Mouse (Mus musculus): ENCODE results near the gene Obox8. TPM values are rescaled to one million over a fixed set of nuclear protein-coding genes. Genes with fewer than 3 reads are reported as not detected.

Obox8 gene
- not detected in 2 replicates for polyA plus RNA-seq (2015; fragmentation: Nextera tagmentation; extraction: Ambion mirVana)

- no peaks in the 10 kb centered on the region for H3K4me1 ChIP-seq (ENCODE audit: insufficient read depth, low read depth, low read length)
- TF ChIP-seq EP300 (IDR thresholded peaks at IDR 0.05) (no peak), CTCF (IDR thresholded peaks at IDR 0.05) (no peak)
- no peak within 1 kb of the TSS for H3K9ac ChIP-seq (replicated peaks; ENCODE audit: low read depth)
- WGBS, result 87% methylated on average over 2 of the region's 2 CpGs
- H3K4me3 ChIP-seq (ENCODE audit: low read depth, low read length), result no peak within 1 kb of the TSS
- H3K27ac ChIP-seq (ENCODE audit: low read length), result no peak within 1 kb of the TSS
- no peaks in the 10 kb centered on the region for H3K27me3 ChIP-seq (replicated peaks; ENCODE audit: insufficient read depth, low read length)
- ATAC-seq (no peak), DNase-seq (ENCODE audit: low spot score) (no peak)
- no peak within 1 kb of the TSS for H3K4me2 ChIP-seq (replicated peaks; ENCODE audit: low read depth, low read length)
- H3K9me3 ChIP-seq (ENCODE audit: low read length), result peaks cover 3% of the 10 kb centered on the region; the same call in 1 of the 2 replicates
- H3K36me3 ChIP-seq (ENCODE audit: insufficient read depth, low read length), result no peaks in the 10 kb centered on the region
Measured at GRCm38 (mm10) chr7:14333457-14333856, at the start of gene Obox8. Obox8 (minus strand) TSS chr7:14333557.

DNA sequence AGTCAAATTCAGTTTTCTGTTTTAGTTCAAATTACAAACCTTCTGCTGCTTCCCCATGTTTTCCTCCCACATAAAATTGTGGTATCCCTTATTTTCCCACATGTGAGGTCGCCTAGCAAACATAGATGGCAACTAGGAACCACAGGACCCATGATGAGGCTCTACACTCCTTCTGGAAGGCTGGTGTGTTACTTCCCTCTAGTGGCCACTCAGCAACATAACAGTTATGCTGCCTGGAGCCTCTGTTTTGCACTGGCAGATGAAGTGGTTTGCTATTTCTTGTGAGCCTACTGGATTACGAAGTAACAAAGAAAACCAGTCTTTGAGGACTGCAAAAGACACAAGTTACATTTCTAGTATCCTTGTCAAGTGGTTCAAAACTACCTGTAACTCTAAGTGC is 16.1 kb downstream of the Obox8 start:
- Histone ChIP-seq H3K4me2 (replicated peaks; ENCODE audit: low read depth, low read length) (no peak overlapping the region), H3K4me1 (ENCODE audit: insufficient read depth, low read depth, low read length) (no peaks in the 10 kb centered on the region), H3K9ac (replicated peaks; ENCODE audit: low read depth) (no peak overlapping the region), H3K4me3 (ENCODE audit: low read depth, low read length) (no peak overlapping the region), H3K36me3 (ENCODE audit: insufficient read depth, low read length) (no peaks in the 10 kb centered on the region), H3K27ac (ENCODE audit: low read length) (no peak overlapping the region), H3K27me3 (replicated peaks; ENCODE audit: insufficient read depth, low read length) (no peaks in the 10 kb centered on the region), H3K9me3 (ENCODE audit: low read length) (no peaks in the 10 kb centered on the region; the same call in 1 of the 2 replicates)
- peak; percentile 62 for TF ChIP-seq CTCF (IDR thresholded peaks at IDR 0.05)
- TF ChIP-seq EP300 (IDR thresholded peaks at IDR 0.05), result no peak
- peak; percentile 4 for DNase-seq (ENCODE audit: low spot score)
- 18% methylated on average over 2 of the region's 2 CpGs for whole genome bisulfite sequencing
- ATAC-seq, result no peak

DNA sequence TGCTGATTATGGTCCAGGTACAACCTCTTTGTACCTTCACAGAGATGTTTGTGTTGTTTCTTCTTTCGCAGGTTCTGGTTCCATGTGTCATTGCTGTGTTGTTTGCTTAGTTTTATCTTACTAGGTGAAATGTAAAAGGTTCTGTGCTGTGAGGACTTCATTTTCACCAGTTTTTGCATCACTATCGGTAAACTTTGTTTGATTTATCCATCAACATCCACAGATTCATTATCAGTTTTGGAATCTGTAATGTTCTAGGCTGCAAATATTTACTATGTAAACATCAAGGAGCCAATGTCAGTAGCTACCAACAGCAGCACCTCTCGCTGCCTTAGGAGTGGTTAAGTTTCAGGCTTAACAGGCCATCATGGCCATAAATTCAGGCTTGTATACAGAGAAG is 24.7 kb downstream of the Obox8 start:
- no peak for ATAC-seq
- Histone ChIP-seq H3K4me1 (ENCODE audit: insufficient read depth, low read depth, low read length) (no peaks in the 10 kb centered on the region), H3K4me2 (replicated peaks; ENCODE audit: low read depth, low read length) (no peak overlapping the region), H3K9ac (replicated peaks; ENCODE audit: low read depth) (no peak overlapping the region), H3K27me3 (replicated peaks; ENCODE audit: insufficient read depth, low read length) (no peaks in the 10 kb centered on the region), H3K27ac (ENCODE audit: low read length) (no peak overlapping the region), H3K4me3 (ENCODE audit: low read depth, low read length) (no peak overlapping the region), H3K36me3 (ENCODE audit: insufficient read depth, low read length) (no peaks in the 10 kb centered on the region), H3K9me3 (ENCODE audit: low read length) (no peaks in the 10 kb centered on the region)
- WGBS, result 47% methylated on average over 3 of the region's 3 CpGs
- DNase-seq (ENCODE audit: low spot score), result no peak
- TF ChIP-seq CTCF (IDR thresholded peaks at IDR 0.05), result no peak
- no peak for TF ChIP-seq EP300 (IDR thresholded peaks at IDR 0.05)

- Histone ChIP-seq H3K4me3 (ENCODE audit: low read depth, low read length) (no peak overlapping the region), H3K9me3 (ENCODE audit: low read length) (no peaks in the 10 kb centered on the region), H3K4me2 (replicated peaks; ENCODE audit: low read depth, low read length) (no peak overlapping the region), H3K27me3 (replicated peaks; ENCODE audit: insufficient read depth, low read length) (no peaks in the 10 kb centered on the region), H3K4me1 (ENCODE audit: insufficient read depth, low read depth, low read length) (no peaks in the 10 kb centered on the region), H3K36me3 (ENCODE audit: insufficient read depth, low read length) (no peaks in the 10 kb centered on the region), H3K27ac (ENCODE audit: low read length) (no peak overlapping the region), H3K9ac (replicated peaks; ENCODE audit: low read depth) (no peak overlapping the region)
- 72% methylated on average over 6 of the region's 6 CpGs for WGBS
- no peak for ATAC-seq
- no peak for DNase-seq (ENCODE audit: low spot score)
- TF ChIP-seq CTCF (IDR thresholded peaks at IDR 0.05) (no peak), EP300 (IDR thresholded peaks at IDR 0.05) (no peak)
Measured at GRCm38 (mm10) chr7:14307571-14307970, 25.8 kb downstream of the Obox8 start.

Other genes with a start within 250 kb of the Obox8 start
- gene Sult2a3, start 210.5 kb downstream of the Obox8 start, polyA plus RNA-seq (2015; fragmentation: Nextera tagmentation; extraction: Ambion mirVana), result not detected in 2 replicates
- gene Sult2a6, start 78.7 kb downstream of the Obox8 start, polyA plus RNA-seq (2015; fragmentation: Nextera tagmentation; extraction: Ambion mirVana), result not detected in 2 replicates
- gene Sult2a8, start 113.2 kb upstream of the Obox8 start, polyA plus RNA-seq (2015; fragmentation: Nextera tagmentation; extraction: Ambion mirVana), result not detected in 2 replicates
- gene Sult2a7, start 160.7 kb upstream of the Obox8 start, polyA plus RNA-seq (2015; fragmentation: Nextera tagmentation; extraction: Ambion mirVana), result not detected in 2 replicates
- 0.04 and 0.08 TPM in 2 replicates for gene Vmn1r90, start 229.9 kb upstream of the Obox8 start, polyA plus RNA-seq (2015; fragmentation: Nextera tagmentation; extraction: Ambion mirVana)

All from lung, postnatal 0 days (tissue).